Mouse (Mus musculus): ENCODE results near the gene Tatdn2. TPM values are rescaled to one million over a fixed set of nuclear protein-coding genes. Genes with fewer than 3 reads are reported as not detected.
A peak's percentile ranks its signal among the peaks of the same experiment; 100 is the strongest.
"Not testable (repeated sequence)": the region's sequence is repeated elsewhere in the genome, so short reads cannot be mapped to it uniquely, and the experiment has no call there.

Tatdn2 gene
- polyA plus RNA-seq, 1 experiment from 2014 or later: 1.4 TPM

- DNase-seq (ENCODE audit: low spot score) (no peak), ATAC-seq (replicated peaks; ENCODE audit: low FRiP score, low TSS enrichment, low read depth) (no peak)
- Histone ChIP-seq H3K27me3 (replicated peaks; ENCODE audit: control insufficient read depth, insufficient read depth, low read length) (no peaks in the 10 kb centered on the region), H3K4me2 (ENCODE audit: low read length) (no peak overlapping the region), H3K9me3 (ENCODE audit: control insufficient read depth, low read length) (no peaks in the 10 kb centered on the region), H3K9ac (ENCODE audit: low read length) (no peak overlapping the region), H3K27ac (ENCODE audit: low read depth) (peak overlapping the region; percentile 77; the same call in 1 of the 2 replicates), H3K36me3 (ENCODE audit: control insufficient read depth, insufficient read depth, low read length) (no peaks in the 10 kb centered on the region), H3K4me3 (ENCODE audit: low read depth, low read length) (no peak overlapping the region), H3K4me1 (replicated peaks; ENCODE audit: control insufficient read depth, insufficient read depth, low read length) (peaks cover 9% of the 10 kb centered on the region; the same call in 1 of the 2 replicates)
- WGBS: 64% methylated on average over 8 of the region's 8 CpGs
These were observed 29.2 kb upstream of the Tatdn2 start for GRCm38 (mm10) chr6:113667611-113668122.

- WGBS: 35% methylated on average over 15 of the region's 15 CpGs
These were observed 28.3 kb upstream of the Tatdn2 start for GRCm38 (mm10) chr6:113668287-113669154.

GRCm38 (mm10) chr6:113669821-113670220 is 27.0 kb upstream of the Tatdn2 start:
- Histone ChIP-seq H3K4me2 (ENCODE audit: low read length) (no peak overlapping the region), H3K9ac (ENCODE audit: low read length) (no peak overlapping the region), H3K9me3 (ENCODE audit: control insufficient read depth, low read length) (no peaks in the 10 kb centered on the region), H3K27ac (ENCODE audit: low read depth) (no peak overlapping the region), H3K4me3 (ENCODE audit: low read depth, low read length) (no peak overlapping the region), H3K36me3 (ENCODE audit: control insufficient read depth, insufficient read depth, low read length) (no peaks in the 10 kb centered on the region), H3K4me1 (replicated peaks; ENCODE audit: control insufficient read depth, insufficient read depth, low read length) (peaks cover 9% of the 10 kb centered on the region; the same call in 1 of the 2 replicates), H3K27me3 (replicated peaks; ENCODE audit: control insufficient read depth, insufficient read depth, low read length) (no peaks in the 10 kb centered on the region)
- no peak for DNase-seq (ENCODE audit: low spot score)
- no peak; the same call in 1 of the 2 replicates for ATAC-seq (replicated peaks; ENCODE audit: low FRiP score, low TSS enrichment, low read depth)
- WGBS: 51% methylated on average over 7 of the region's 7 CpGs

More at GRCm38 (mm10) chr6:113668287-113669154, 28.3 kb upstream of the Tatdn2 start:
- peak; percentile 69 for DNase-seq (ENCODE audit: low spot score)
- Histone ChIP-seq H3K9me3 (ENCODE audit: control insufficient read depth, low read length) (no peaks in the 10 kb centered on the region), H3K9ac (ENCODE audit: low read length) (no peak overlapping the region), H3K36me3 (ENCODE audit: control insufficient read depth, insufficient read depth, low read length) (no peaks in the 10 kb centered on the region), H3K4me2 (ENCODE audit: low read length) (0 out of 2 replicates have a peak overlapping the region, but pooled peaks have one; percentile 6), H3K27me3 (replicated peaks; ENCODE audit: control insufficient read depth, insufficient read depth, low read length) (no peaks in the 10 kb centered on the region), H3K4me3 (ENCODE audit: low read depth, low read length) (no peak overlapping the region), H3K27ac (ENCODE audit: low read depth) (peak overlapping the region; percentile 77), H3K4me1 (replicated peaks; ENCODE audit: control insufficient read depth, insufficient read depth, low read length) (peaks cover 9% of the 10 kb centered on the region; the same call in 1 of the 2 replicates)
- peak; percentile 87 for ATAC-seq (replicated peaks; ENCODE audit: low FRiP score, low TSS enrichment, low read depth)

GRCm38 (mm10) chr6:113672029-113672428 is 24.8 kb upstream of the Tatdn2 start:
- not testable (repeated sequence) for H3K27me3 ChIP-seq (replicated peaks; ENCODE audit: control insufficient read depth, insufficient read depth, low read length); H3K36me3 ChIP-seq (ENCODE audit: control insufficient read depth, insufficient read depth, low read length); H3K4me2 ChIP-seq (ENCODE audit: low read length); H3K27ac ChIP-seq (ENCODE audit: low read depth); H3K9ac ChIP-seq (ENCODE audit: low read length); H3K4me1 ChIP-seq (replicated peaks; ENCODE audit: control insufficient read depth, insufficient read depth, low read length); DNase-seq (ENCODE audit: low spot score); H3K9me3 ChIP-seq (ENCODE audit: control insufficient read depth, low read length); H3K4me3 ChIP-seq (ENCODE audit: low read depth, low read length); ATAC-seq (replicated peaks; ENCODE audit: low FRiP score, low TSS enrichment, low read depth)
- WGBS: 77% methylated on average over 1 of the region's 1 CpGs

GRCm38 (mm10) chr6:113672989-113673388 is 23.9 kb upstream of the Tatdn2 start:
- ATAC-seq (replicated peaks; ENCODE audit: low FRiP score, low TSS enrichment, low read depth): no peak
- H3K4me1 ChIP-seq (replicated peaks; ENCODE audit: control insufficient read depth, insufficient read depth, low read length): peaks cover 9% of the 10 kb centered on the region; the same call in 1 of the 2 replicates
- no peak overlapping the region for H3K4me2 ChIP-seq (ENCODE audit: low read length)
- DNase-seq (ENCODE audit: low spot score): no peak
- no peaks in the 10 kb centered on the region for H3K27me3 ChIP-seq (replicated peaks; ENCODE audit: control insufficient read depth, insufficient read depth, low read length)
- no peaks in the 10 kb centered on the region for H3K36me3 ChIP-seq (ENCODE audit: control insufficient read depth, insufficient read depth, low read length)
- 76% methylated on average over 6 of the region's 6 CpGs for WGBS
- H3K4me3 ChIP-seq (ENCODE audit: low read depth, low read length): no peak overlapping the region
- H3K9me3 ChIP-seq (ENCODE audit: control insufficient read depth, low read length): no peaks in the 10 kb centered on the region
- H3K27ac ChIP-seq (ENCODE audit: low read depth): no peak overlapping the region
- no peak overlapping the region for H3K9ac ChIP-seq (ENCODE audit: low read length)

- no peaks in the 10 kb centered on the region for H3K27me3 ChIP-seq (replicated peaks; ENCODE audit: control insufficient read depth, insufficient read depth, low read length)
- H3K4me3 ChIP-seq (ENCODE audit: low read depth, low read length): no peak overlapping the region
- H3K9me3 ChIP-seq (ENCODE audit: control insufficient read depth, low read length): no peaks in the 10 kb centered on the region
- H3K36me3 ChIP-seq (ENCODE audit: control insufficient read depth, insufficient read depth, low read length): no peaks in the 10 kb centered on the region
- ATAC-seq (replicated peaks; ENCODE audit: low FRiP score, low TSS enrichment, low read depth): no peak
- no peak for DNase-seq (ENCODE audit: low spot score)
- no peak overlapping the region for H3K4me2 ChIP-seq (ENCODE audit: low read length)
- H3K4me1 ChIP-seq (replicated peaks; ENCODE audit: control insufficient read depth, insufficient read depth, low read length): no peaks in the 10 kb centered on the region
- no peak overlapping the region for H3K27ac ChIP-seq (ENCODE audit: low read depth)
- H3K9ac ChIP-seq (ENCODE audit: low read length): no peak overlapping the region
- WGBS: 81% methylated on average over 4 of the region's 4 CpGs
These were observed 21.6 kb upstream of the Tatdn2 start for GRCm38 (mm10) chr6:113675234-113675633.

GRCm38 (mm10) chr6:113675991-113676390 is 20.9 kb upstream of the Tatdn2 start:
- Histone ChIP-seq H3K9me3 (ENCODE audit: control insufficient read depth, low read length) (no peaks in the 10 kb centered on the region), H3K27ac (ENCODE audit: low read depth) (no peak overlapping the region), H3K9ac (ENCODE audit: low read length) (no peak overlapping the region), H3K4me3 (ENCODE audit: low read depth, low read length) (no peak overlapping the region), H3K27me3 (replicated peaks; ENCODE audit: control insufficient read depth, insufficient read depth, low read length) (no peaks in the 10 kb centered on the region), H3K4me1 (replicated peaks; ENCODE audit: control insufficient read depth, insufficient read depth, low read length) (no peaks in the 10 kb centered on the region), H3K4me2 (ENCODE audit: low read length) (no peak overlapping the region), H3K36me3 (ENCODE audit: control insufficient read depth, insufficient read depth, low read length) (no peaks in the 10 kb centered on the region)
- ATAC-seq (replicated peaks; ENCODE audit: low FRiP score, low TSS enrichment, low read depth) (no peak), DNase-seq (ENCODE audit: low spot score) (no peak)
- WGBS: 95% methylated on average over 9 of the region's 9 CpGs

- H3K36me3 ChIP-seq (ENCODE audit: control insufficient read depth, insufficient read depth, low read length): no peaks in the 10 kb centered on the region
- no peaks in the 10 kb centered on the region for H3K9me3 ChIP-seq (ENCODE audit: control insufficient read depth, low read length)
- H3K27me3 ChIP-seq (replicated peaks; ENCODE audit: control insufficient read depth, insufficient read depth, low read length): no peaks in the 10 kb centered on the region
- H3K4me3 ChIP-seq (ENCODE audit: low read depth, low read length): no peak overlapping the region
- DNase-seq (ENCODE audit: low spot score) (no peak), ATAC-seq (replicated peaks; ENCODE audit: low FRiP score, low TSS enrichment, low read depth) (no peak)
- no peak overlapping the region for H3K9ac ChIP-seq (ENCODE audit: low read length)
- H3K4me1 ChIP-seq (replicated peaks; ENCODE audit: control insufficient read depth, insufficient read depth, low read length): no peaks in the 10 kb centered on the region
- WGBS: 64% methylated on average over 14 of the region's 14 CpGs
- no peak overlapping the region for H3K27ac ChIP-seq (ENCODE audit: low read depth)
- no peak overlapping the region for H3K4me2 ChIP-seq (ENCODE audit: low read length)
These were observed 19.6 kb upstream of the Tatdn2 start for GRCm38 (mm10) chr6:113677070-113677734.

Data from intestine, embryonic 14.5 days (tissue).